Mouse (Mus musculus): ENCODE measurements around the gene Rpn1.

DNA sequence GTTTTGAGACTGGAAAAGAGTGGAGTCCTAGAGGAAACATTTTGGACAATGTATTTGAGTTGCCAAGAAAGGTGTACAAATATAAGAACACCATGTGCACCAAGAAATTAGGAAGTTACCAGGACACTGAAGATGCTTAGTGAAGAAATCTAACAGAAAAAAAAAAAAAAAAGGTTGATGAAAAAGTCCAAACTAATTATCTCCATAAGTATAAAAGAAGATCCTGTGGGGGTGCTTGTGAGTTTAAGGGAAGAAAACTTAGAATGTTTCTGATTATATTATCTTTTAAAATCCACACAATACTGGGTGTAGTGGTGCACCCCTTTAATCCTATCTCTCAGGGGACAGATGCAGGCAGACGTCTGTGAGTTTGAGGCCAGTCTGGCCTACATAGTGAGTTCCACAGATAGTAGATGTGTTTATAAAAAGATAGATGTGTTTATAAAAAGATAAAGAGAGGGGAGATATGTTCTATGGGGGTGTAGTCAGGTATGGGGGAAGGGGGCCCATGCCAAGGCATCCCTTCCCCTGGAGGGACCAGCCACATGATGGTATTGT lies 8.2 kb upstream of the Rpn1 start:
- no peak for TF ChIP-seq MYOD1 (IDR thresholded peaks at IDR 0.05; ENCODE audit: control insufficient read depth, insufficient read length, low read depth)
- TF ChIP-seq CTCF (IDR thresholded peaks at IDR 0.05; ENCODE audit: control insufficient read depth, insufficient read depth, insufficient read length) = no peak
- no peak for TF ChIP-seq USF1 (IDR thresholded peaks at IDR 0.05; ENCODE audit: low read depth)
